Mouse (Mus musculus): Measurements from ENCODE around the gene Tnfrsf8.

- TF ChIP-seq CTCF (IDR thresholded peaks at IDR 0.05; ENCODE audit: control insufficient read depth, insufficient read depth, low read length) (no peak), POLR2A (IDR thresholded peaks at IDR 0.05; ENCODE audit: borderline replicate concordance, control insufficient read depth, low read depth, low read length) (no peak)
These were observed 54.2 kb downstream of the Tnfrsf8 start for GRCm38 (mm10) chr4:145260802-145261201.
